Mouse (Mus musculus) lung, embryonic 14.5 days (tissue): ENCODE results near the gene Rgs6. TPM values are rescaled to one million over a fixed set of nuclear protein-coding genes. Genes with fewer than 3 reads are reported as not detected.

ENCODE experiments used
- ATAC-seq: fragments of 200-750 bp; cut with Nextera tagmentation; 2 replicates; pipeline ENCODE4 v1.8.0; 2017; ENCODE audit warnings: mild to moderate bottlenecking, moderate TSS enrichment, moderate library complexity; ENCODE audit not compliant: insufficient read depth
- DNase-seq: peaks from one replicate; pipeline ENCODE4 v3.0.0-alpha.2; 2015
- H3K27ac ChIP-seq: fragments of 300-500 bp; sonication (generic); 2 replicates; pipeline ENCODE4 v1.5.1; 2014; ENCODE audit warnings: low read depth, mild to moderate bottlenecking, moderate library complexity
- H3K27me3 ChIP-seq: fragments of 300-500 bp; sonication (generic); 2 replicates; pipeline ENCODE4 v1.6.1; 2014; ENCODE audit warnings: low read length, control low read depth; ENCODE audit not compliant: insufficient read depth
- H3K36me3 ChIP-seq: fragments of 300-500 bp; sonication (generic); 2 replicates; pipeline ENCODE4 v1.6.1; 2014; ENCODE audit warnings: control low read depth; ENCODE audit not compliant: insufficient read depth
- H3K4me1 ChIP-seq: fragments of 300-500 bp; sonication (generic); 2 replicates; pipeline ENCODE4 v1.6.1; 2014; ENCODE audit warnings: antibody characterized with exemption, control low read depth; ENCODE audit not compliant: insufficient read depth
- H3K4me2 ChIP-seq: fragments of 300-500 bp; sonication (generic); 2 replicates; pipeline ENCODE4 v1.6.1; 2014; ENCODE audit warnings: mild to moderate bottlenecking
- H3K4me3 ChIP-seq: fragments of 300-500 bp; sonication (generic); 2 replicates; pipeline ENCODE4 v1.5.1; 2014; ENCODE audit warnings: low read depth, low read length
- H3K9ac ChIP-seq: fragments of 300-500 bp; sonication (generic); 2 replicates; pipeline ENCODE4 v1.6.1; 2014
- H3K9me3 ChIP-seq: fragments of 300-500 bp; sonication (generic); 2 replicates; pipeline ENCODE4 v1.6.1; 2016; ENCODE audit warnings: low read depth, low read length, control low read depth
- CTCF ChIP-seq: IDR thresholded peaks from 2 replicates; pipeline ENCODE4 v1.5.1; 2016; ENCODE audit warnings: antibody characterized with exemption, low read depth
- WGBS: fragments of 180-500 bp; shearing (Covaris S2); extraction: QIAGEN DNeasy Blood & Tissue Kit; methylation state at CpG from one replicate; pipeline ENCODE4 v1.1.7; 2014; 5-methylcytosine and 5-hydroxymethylcytosine counted together
- polyA plus RNA-seq: library from polyadenylated mRNA; unstranded; fragments of >200 nt; fragmentation: Nextera tagmentation; extraction: Ambion mirVana; gene quantifications from 2 replicates; pipeline ENCODE4 v1.2.1, GENCODE M21; 2014

Gene Rgs6
- polyA plus RNA-seq, 1 experiment from 2014 or later: 2.8 TPM

GRCm38 (mm10) chr12:83112901-83113628 is 525.0 kb downstream of the Rgs6 start:
- H3K27ac ChIP-seq: no peak overlapping the region
- H3K4me2 ChIP-seq: no peak overlapping the region
- no peaks in the 10 kb centered on the region for H3K4me1 ChIP-seq
- no peaks in the 10 kb centered on the region for H3K27me3 ChIP-seq
- H3K9ac ChIP-seq: no peak overlapping the region
- ATAC-seq (no peak), DNase-seq (no peak)
- no peak for TF ChIP-seq CTCF
- H3K4me3 ChIP-seq: no peak overlapping the region
- no peaks in the 10 kb centered on the region for H3K9me3 ChIP-seq
- WGBS: 65% methylated on average over 6 of the region's 6 CpGs
- no peaks in the 10 kb centered on the region for H3K36me3 ChIP-seq

GRCm38 (mm10) chr12:83113971-83114370 is 525.9 kb downstream of the Rgs6 start:
- Histone ChIP-seq H3K27me3 (no peaks in the 10 kb centered on the region), H3K36me3 (no peaks in the 10 kb centered on the region), H3K4me1 (no peaks in the 10 kb centered on the region), H3K9ac (no peak overlapping the region), H3K27ac (no peak overlapping the region), H3K4me3 (no peak overlapping the region), H3K4me2 (no peak overlapping the region), H3K9me3 (no peaks in the 10 kb centered on the region)
- no peak for TF ChIP-seq CTCF
- no peak for DNase-seq
- WGBS: 60% methylated on average over 3 of the region's 3 CpGs
- ATAC-seq: no peak

- TF ChIP-seq CTCF: peak; percentile 95
- Histone ChIP-seq H3K27me3 (no peaks in the 10 kb centered on the region), H3K4me3 (no peak overlapping the region), H3K4me2 (no peak overlapping the region), H3K9me3 (no peaks in the 10 kb centered on the region), H3K9ac (no peak overlapping the region), H3K4me1 (no peaks in the 10 kb centered on the region), H3K36me3 (no peaks in the 10 kb centered on the region), H3K27ac (no peak overlapping the region)
- DNase-seq: peak; percentile 89
- WGBS: 34% methylated on average over 5 of the region's 5 CpGs
- ATAC-seq: no peak; the same call in 1 of the 2 replicates
Measured at GRCm38 (mm10) chr12:83114396-83115053, 526.4 kb downstream of the Rgs6 start.

GRCm38 (mm10) chr12:83124111-83124510 is 536.0 kb downstream of the Rgs6 start:
- Histone ChIP-seq H3K9me3 (no peaks in the 10 kb centered on the region), H3K9ac (no peak overlapping the region), H3K27me3 (no peaks in the 10 kb centered on the region), H3K4me1 (peaks cover 4% of the 10 kb centered on the region; the same call in 1 of the 2 replicates), H3K4me3 (no peak overlapping the region), H3K36me3 (no peaks in the 10 kb centered on the region), H3K27ac (no peak overlapping the region), H3K4me2 (no peak overlapping the region)
- WGBS: 49% methylated on average over 3 of the region's 3 CpGs
- no peak for TF ChIP-seq CTCF
- DNase-seq (no peak), ATAC-seq (no peak)

GRCm38 (mm10) chr12:83125284-83125683 is 537.2 kb downstream of the Rgs6 start:
- Histone ChIP-seq H3K4me2 (no peak overlapping the region), H3K27me3 (no peaks in the 10 kb centered on the region), H3K36me3 (no peaks in the 10 kb centered on the region), H3K4me1 (peaks cover 4% of the 10 kb centered on the region; the same call in 1 of the 2 replicates), H3K4me3 (no peak overlapping the region), H3K9me3 (no peaks in the 10 kb centered on the region), H3K27ac (no peak overlapping the region), H3K9ac (no peak overlapping the region)
- 63% methylated on average over 4 of the region's 4 CpGs for WGBS
- ATAC-seq (no peak), DNase-seq (no peak)
- no peak for TF ChIP-seq CTCF

GRCm38 (mm10) chr12:83126923-83127322 is 538.8 kb downstream of the Rgs6 start:
- ATAC-seq: peak; percentile 32; the same call in 1 of the 2 replicates
- no peak overlapping the region for H3K4me3 ChIP-seq
- H3K4me1 ChIP-seq: peaks cover 4% of the 10 kb centered on the region; the same call in 1 of the 2 replicates
- H3K9ac ChIP-seq: no peak overlapping the region
- no peak for DNase-seq
- no peak for TF ChIP-seq CTCF
- H3K27ac ChIP-seq: no peak overlapping the region
- H3K4me2 ChIP-seq: no peak overlapping the region
- no peaks in the 10 kb centered on the region for H3K9me3 ChIP-seq
- H3K36me3 ChIP-seq: no peaks in the 10 kb centered on the region
- WGBS: 48% methylated on average over 7 of the region's 7 CpGs
- H3K27me3 ChIP-seq: no peaks in the 10 kb centered on the region

GRCm38 (mm10) chr12:83127955-83128354 is 539.9 kb downstream of the Rgs6 start:
- no peak overlapping the region for H3K4me3 ChIP-seq
- no peak overlapping the region for H3K4me2 ChIP-seq
- no peaks in the 10 kb centered on the region for H3K9me3 ChIP-seq
- no peaks in the 10 kb centered on the region for H3K27me3 ChIP-seq
- peaks cover 4% of the 10 kb centered on the region; the same call in 1 of the 2 replicates for H3K4me1 ChIP-seq
- no peak overlapping the region for H3K9ac ChIP-seq
- no peaks in the 10 kb centered on the region for H3K36me3 ChIP-seq
- ATAC-seq (no peak), DNase-seq (peak; percentile 56)
- TF ChIP-seq CTCF: no peak
- no peak overlapping the region for H3K27ac ChIP-seq
- 40% methylated on average over 6 of the region's 6 CpGs for WGBS
